Mouse (Mus musculus): ENCODE results near the gene Casz1. TPM values are rescaled to one million over a fixed set of nuclear protein-coding genes. Genes with fewer than 3 reads are reported as not detected.

The Casz1 gene
- total RNA-seq (2021) = 10 to 100 TPM; 31.2 to 41.3 TPM
- long read RNA-seq, experiment 1, full-length matches to known transcripts = 3 of 21 reads
- long read RNA-seq, experiment 1, partial matches to known transcripts = 15 of 21 reads
- long read RNA-seq, experiment 1, other reads (novel, unspliced or antisense) = 3 of 21 reads
- long read RNA-seq, experiment 2, full-length matches to known transcripts = 1 of 23 reads
- long read RNA-seq, experiment 2, partial matches to known transcripts = 7 of 23 reads
- long read RNA-seq, experiment 2, other reads (novel, unspliced or antisense) = 15 of 23 reads

DNA sequence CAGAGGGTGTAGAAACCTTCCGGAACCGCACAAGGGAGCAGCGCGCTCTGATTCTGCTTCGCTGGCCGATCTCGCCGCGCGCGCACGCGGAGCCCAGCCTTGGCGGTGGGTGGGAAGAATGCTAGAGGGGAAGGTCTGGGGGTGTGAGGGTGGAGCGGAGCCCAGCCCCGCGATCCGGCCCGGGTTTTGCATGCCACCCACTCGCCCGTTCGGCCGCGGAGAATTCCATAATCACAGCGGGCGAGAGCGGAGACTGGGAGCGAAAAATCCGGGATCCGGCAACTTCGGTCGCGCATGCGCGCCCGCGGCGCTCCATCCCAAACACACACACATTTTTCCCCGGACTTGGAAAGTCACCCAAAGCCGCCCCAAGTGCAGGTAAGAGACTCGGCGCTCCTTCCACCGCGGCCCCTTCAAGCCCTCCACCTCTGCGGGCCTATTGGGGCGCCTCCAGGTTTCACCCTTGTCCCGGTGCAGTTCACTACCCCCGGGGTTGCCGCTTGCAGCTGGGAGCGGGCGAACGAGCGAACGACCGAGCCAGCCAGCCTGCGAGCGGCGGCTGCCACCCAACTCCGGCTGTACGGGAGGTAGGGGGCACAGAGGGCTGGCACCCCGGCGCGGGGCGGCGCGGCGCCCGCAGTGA, at the start of gene Casz1:
Gene Casz1, plus strand, starts transcription at position 293 of the 643 bp plus-strand sequence.
- intact Hi-C loops (cut with DNase I) = loop anchor here (1.0 kb wide), 2 partner anchors 51 to 111 kb away; no protein-coding TSS in a partner anchor
- Histone ChIP-seq H3K4me3 (peak within 1 kb of the TSS; percentile 98), H3K27ac (peak within 1 kb of the TSS; percentile 98)
- peak; percentile 95 for DNase-seq
- peak; percentile 12; the same call in 1 of the 2 replicates for TF ChIP-seq CTCF (IDR thresholded peaks at IDR 0.05)

DNA sequence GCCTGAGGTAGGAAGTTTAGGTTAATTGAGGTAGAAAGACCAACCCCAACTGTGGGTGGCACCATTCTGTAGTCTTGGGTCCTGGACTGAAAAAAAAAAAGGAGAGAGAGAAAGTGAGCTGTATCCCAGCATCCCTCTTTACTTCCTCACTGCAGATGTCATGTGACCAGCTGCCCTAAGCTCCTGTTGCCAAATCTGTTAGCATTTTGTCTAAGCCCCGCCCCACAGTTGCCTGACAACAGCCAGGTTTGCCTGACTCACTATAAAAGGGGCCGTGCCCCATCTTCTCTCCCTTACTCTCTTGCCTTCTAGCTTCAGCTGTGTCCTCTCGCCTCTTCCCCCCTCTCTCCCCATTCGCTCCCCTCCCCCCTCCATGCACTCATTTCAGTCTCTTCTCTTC, 45.4 kb upstream of the Casz1 start:
- H3K27ac ChIP-seq = no peak overlapping the region
- TF ChIP-seq CTCF (IDR thresholded peaks at IDR 0.05) = no peak
- no peak for DNase-seq
- no peak overlapping the region for H3K4me3 ChIP-seq
- intact Hi-C loops (cut with DNase I) = no loop called here

DNA sequence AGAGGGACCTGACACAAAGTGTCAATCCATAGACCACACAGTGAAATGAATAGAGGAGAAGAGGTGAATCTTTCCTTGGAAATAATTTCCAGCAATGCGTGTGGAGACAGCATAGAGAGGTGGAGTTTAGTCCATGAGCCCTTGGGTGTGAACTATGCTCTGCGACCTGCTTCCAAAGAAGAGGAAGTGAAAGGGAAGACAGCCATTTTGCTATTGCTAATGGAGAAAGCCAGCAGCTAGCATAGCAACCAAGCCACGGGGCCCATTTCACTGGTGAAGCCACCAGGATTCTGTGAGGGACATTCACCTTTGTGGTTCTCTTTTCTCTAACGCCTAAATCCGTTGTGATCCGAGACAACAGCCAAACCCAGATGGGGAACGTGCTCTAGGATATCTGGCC, 44.1 kb upstream of the Casz1 start:
- no peak overlapping the region for H3K27ac ChIP-seq
- no peak for TF ChIP-seq CTCF (IDR thresholded peaks at IDR 0.05)
- DNase-seq = no peak
- no peak overlapping the region for H3K4me3 ChIP-seq
- intact Hi-C loops (cut with DNase I) = no loop called here

DNA sequence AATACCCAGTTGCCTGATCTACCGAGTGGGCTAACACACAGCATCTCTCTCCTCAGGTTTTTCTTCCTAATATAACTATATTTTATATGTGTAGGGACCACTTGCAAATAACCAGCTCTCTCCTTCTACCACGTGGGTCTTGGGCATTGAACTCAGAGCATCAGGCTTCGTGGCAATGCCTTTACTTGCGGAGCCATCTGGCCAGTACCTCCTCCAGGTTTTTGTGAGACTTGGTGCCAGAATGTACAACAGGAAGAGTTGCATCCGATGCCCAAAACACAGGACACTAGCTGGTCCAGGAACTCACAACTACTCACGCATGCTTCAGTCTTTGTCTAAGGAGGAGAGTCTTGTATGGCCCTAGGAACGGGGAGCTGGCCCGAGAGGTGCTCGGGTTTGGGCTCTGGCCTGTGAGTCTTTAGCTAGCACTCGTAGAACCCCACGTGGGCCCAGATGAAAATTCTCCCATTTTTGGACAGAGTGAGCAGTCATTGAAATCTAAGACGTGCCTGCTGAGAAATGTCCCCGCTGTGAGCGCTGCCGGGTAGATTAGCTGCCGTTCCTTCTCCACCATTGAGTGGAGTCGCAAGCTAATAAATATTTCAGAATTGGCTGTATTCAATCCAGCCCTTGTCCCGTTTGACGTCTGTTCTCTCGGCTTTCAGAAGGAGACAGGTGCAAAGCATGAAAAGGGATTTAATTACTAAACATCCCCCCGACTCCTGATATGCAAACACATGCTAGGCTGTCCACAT, 38.0 kb upstream of the Casz1 start:
- DNase-seq = peak; percentile 47
- TF ChIP-seq CTCF (IDR thresholded peaks at IDR 0.05) = peak; percentile 3; the same call in 1 of the 2 replicates
- intact Hi-C loops (cut with DNase I) = no loop called here

DNA sequence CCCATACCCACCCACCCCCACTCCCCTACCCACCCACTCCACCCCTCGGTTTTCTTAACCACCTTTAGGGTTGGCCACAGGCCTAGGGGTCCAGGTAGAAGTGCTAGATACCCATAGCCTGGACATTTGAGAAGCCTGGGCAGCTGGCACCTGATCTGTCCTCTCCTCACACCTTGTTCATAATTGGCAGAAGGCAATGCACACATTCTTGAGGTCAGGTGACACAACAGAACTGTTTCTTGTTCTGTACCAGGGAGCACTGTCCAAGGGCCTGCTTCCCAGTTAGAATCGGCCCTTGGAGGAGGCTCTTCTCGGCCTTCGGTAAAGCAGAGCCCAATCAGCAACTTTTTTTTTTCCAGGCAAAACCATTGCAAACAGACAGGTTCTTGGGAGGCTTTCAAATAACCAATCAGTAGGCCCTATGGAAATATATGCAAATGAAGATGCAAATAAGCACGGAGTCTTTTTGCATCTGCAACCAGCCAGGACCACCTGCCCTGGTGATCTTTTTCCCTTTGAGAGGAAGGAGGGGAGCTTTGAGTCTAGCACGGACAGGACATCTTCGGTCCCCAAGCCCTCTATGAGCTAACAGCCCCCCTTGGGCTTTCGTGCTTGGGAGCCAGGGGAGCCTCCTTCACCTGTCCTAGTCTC, 36.4 kb upstream of the Casz1 start:
- TF ChIP-seq CTCF (IDR thresholded peaks at IDR 0.05) = no peak
- no peak overlapping the region for H3K4me3 ChIP-seq
- no peak overlapping the region for H3K27ac ChIP-seq
- intact Hi-C loops (cut with DNase I) = no loop called here
- no peak for DNase-seq

More for the DNA sequence above, 38.0 kb upstream of the Casz1 start:
- peak overlapping the region; percentile 68 for H3K27ac ChIP-seq
- no peak overlapping the region for H3K4me3 ChIP-seq

DNA sequence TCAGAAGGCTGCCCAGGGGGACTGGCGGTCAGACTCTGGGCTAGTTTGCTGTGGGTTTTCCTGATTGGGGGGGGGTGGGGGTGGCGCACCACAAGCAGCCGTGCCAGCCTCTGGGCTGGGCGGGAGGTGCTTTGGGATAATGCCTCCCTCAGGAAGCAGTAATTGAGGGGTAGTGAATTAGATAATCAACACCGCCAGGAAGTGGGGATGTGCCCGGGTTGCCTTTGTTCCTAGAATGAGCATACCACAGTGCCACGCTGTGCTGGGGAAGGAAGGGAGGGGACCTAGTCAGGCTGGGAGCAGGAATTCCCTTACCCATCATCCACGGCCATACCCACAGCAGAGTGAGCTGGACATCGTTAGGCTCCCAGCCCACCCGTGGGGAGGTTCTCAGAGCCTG, 35.6 kb upstream of the Casz1 start:
- H3K4me3 ChIP-seq = no peak overlapping the region
- TF ChIP-seq CTCF (IDR thresholded peaks at IDR 0.05) = no peak
- DNase-seq = no peak
- H3K27ac ChIP-seq = peak overlapping the region; percentile 58; the same call in 1 of the 2 replicates
- intact Hi-C loops (cut with DNase I) = no loop called here

DNA sequence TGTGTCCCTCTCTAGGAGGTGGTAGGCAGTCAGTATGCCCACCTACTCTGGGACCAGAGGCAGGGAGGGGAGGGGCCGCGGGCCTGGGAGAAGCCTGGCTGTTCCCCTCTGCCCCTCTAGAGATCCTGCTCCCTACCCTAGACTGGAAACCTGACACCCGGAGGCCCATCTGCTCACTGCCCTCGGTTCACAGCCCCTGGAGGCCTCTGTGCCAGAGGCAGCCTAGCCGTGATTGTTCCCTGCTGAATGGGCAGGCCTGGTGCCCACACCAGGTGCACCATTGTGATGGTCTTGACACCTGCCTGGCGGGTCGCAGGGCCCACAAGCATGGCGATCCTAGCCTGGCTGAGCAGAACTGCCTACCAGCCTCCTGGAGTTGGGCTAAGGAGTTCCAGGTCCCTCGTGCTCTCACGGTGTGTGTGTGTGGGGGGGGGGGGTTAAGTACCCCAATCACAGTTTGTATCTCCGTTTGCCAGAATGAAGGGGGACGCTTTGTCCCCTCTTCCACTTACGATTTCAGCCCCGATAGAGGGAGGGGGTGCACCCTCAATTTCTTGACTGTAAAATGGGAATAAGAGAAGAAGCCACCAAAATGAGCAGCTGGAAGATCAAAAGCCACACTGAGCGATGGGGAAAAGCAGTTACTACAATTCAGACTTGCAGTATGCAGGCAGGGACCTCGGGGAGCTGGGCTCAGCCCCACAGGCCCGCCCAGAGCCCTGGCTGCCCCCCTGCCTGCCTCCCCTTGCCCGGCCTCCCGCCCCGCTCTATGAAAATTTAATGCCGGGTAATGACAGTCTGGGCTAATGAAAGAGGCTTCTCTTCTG, 33.4 kb upstream of the Casz1 start:
- H3K4me3 ChIP-seq = no peak overlapping the region

DNA sequence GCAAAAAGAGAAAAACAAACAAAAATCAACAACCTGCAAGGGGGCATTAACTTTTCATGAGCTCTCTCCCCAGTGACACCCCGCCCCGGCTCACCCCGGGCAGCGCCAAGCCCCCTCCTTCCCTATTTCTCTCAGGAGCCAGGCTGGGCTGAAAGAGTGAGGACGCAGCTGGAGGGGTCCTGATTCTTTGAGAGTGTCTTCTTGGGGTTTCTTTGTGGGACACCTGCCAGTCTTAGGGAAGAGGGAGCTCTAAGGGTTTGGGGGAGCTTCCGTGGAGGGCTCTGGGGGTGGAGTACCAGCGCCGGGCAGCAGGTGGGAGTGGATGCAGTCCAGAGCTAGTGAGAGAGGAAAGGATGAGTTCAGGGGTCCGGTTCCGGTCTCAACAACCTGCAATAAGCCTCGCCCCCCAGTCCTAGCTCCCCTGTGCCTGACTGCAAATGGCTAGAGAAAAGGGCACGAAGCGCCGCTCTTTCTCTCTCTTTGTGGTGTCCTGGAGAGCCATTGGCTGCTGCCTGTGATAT, 32.8 kb upstream of the Casz1 start:
- no peak for TF ChIP-seq CTCF (IDR thresholded peaks at IDR 0.05)
- intact Hi-C loops (cut with DNase I) = loop anchor here (2.0 kb wide), 1 partner anchor 31 kb away; no protein-coding TSS in a partner anchor
- no peak overlapping the region for H3K4me3 ChIP-seq

More for the DNA sequence above, 33.4 kb upstream of the Casz1 start:
- TF ChIP-seq CTCF (IDR thresholded peaks at IDR 0.05) = no peak
- peak overlapping the region; percentile 58; the same call in 1 of the 2 replicates for H3K27ac ChIP-seq
- intact Hi-C loops (cut with DNase I) = loop anchor here (2.0 kb wide), 1 partner anchor 32 kb away; no protein-coding TSS in a partner anchor
- peak; percentile 35 for DNase-seq

DNA sequence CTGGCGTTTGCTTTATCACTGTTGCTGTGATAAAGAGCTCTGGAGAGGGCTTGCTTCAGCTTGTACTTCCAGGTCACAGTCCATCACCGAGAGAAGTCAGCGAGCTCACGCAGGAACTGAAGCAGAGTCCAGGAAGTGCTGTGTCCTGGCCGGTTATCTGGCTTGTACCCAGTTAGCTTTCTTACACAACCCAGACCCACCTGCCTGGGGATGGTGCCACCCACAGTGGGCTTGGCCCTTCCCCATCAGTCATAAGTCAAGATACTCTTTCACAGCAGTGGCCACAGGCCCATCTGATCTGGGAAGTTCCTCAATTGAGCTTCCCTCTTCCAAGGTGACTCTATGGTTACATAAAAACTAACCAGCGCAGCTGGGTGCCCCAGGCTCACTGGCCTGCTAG, 31.6 kb upstream of the Casz1 start:
- DNase-seq = no peak
- no peak overlapping the region for H3K4me3 ChIP-seq
- TF ChIP-seq CTCF (IDR thresholded peaks at IDR 0.05) = no peak
- intact Hi-C loops (cut with DNase I) = no loop called here
- H3K27ac ChIP-seq = no peak overlapping the region

More for the DNA sequence above, 32.8 kb upstream of the Casz1 start:
- no peak overlapping the region for H3K27ac ChIP-seq
- no peak for DNase-seq

DNA sequence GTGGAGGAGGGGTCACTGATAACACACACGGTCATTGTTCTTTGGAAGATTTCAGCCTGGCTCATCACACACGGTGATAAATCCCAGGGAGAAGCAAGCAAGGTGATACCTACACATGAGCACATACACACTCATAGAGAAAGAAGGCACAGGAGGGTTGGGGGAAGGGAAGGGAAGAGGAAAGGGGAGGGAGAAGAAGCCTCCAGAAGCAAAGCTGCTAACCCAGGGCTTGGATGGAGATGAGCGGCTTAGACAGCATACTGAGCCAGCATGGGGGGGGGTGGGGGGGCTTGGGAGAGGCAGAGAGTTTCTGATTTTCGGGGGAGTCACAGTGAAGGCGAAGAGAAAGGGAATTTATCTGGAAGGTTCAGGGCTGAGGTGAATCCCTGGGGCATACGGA, 30.2 kb upstream of the Casz1 start:
- DNase-seq = no peak
- no peak overlapping the region for H3K4me3 ChIP-seq
- no peak overlapping the region for H3K27ac ChIP-seq
- no peak for TF ChIP-seq CTCF (IDR thresholded peaks at IDR 0.05)
- intact Hi-C loops (cut with DNase I) = no loop called here

DNA sequence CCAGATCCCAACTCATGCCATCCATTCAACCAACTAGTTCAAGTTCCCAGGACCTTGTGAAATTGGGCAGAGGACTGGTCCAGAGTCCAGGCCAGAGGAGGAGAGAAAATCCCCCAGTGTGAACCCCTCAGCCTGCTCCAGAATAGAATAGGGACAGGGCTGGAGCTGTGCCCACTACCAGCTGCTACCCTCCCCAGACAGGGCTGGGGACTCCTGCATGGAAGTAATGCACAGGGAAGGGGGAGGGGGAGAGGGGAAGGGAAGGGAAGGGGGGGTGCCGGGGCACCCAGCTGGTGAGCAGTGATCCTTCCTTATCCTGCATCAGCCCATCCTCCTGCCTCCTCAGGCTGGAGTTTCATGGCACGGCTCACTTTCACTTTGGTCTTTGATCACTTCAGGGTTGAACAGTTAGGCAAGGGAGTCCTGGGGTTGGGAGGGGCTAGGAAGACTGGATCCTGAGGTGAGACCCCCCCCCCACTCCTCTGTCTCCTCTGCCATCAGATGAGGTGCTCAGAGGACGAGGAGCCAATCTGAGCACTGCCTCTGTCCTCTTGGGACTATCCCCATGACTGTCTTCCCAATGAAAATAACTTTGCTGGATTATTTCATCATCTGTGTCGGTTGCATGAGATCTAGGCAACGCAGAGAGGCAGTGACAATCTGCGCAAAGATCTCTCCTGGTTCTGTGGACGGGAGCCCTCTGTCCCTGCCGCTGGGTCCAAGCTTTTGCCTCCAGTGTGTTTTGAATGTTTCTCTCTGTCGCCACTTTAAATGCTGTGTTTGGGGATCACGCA, 28.6 kb upstream of the Casz1 start:
- no peak for TF ChIP-seq CTCF (IDR thresholded peaks at IDR 0.05)
- DNase-seq = no peak
- Histone ChIP-seq H3K27ac (no peak overlapping the region), H3K4me3 (no peak overlapping the region)
- intact Hi-C loops (cut with DNase I) = no loop called here
